Mouse (Mus musculus): ENCODE results near the gene Tagln2. TPM values are rescaled to one million over a fixed set of nuclear protein-coding genes. Genes with fewer than 3 reads are reported as not detected.

The Tagln2 gene
- polyA plus RNA-seq, 1 experiment from 2014 or later = 93.6 TPM

DNA sequence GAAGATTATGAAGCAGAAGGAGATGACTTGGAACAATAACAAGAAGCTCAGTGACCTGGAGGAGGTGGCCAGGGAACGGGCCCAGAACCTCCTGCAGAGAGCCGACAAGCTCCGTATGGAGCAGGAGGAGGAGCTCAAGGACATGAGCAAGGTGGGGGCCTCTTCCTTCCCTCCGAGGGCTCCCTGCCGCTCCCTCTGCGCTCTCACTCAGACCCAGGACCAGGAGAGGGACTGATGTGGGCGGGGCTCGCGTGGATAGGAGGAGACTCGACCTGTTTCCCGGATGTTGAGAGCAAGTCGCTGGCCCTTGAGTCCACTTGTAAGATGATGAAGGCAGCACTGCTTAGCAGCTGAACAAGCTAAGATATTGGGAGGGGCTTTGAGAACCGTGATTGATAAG is 32.7 kb downstream of the Tagln2 start:
- ATAC-seq (ENCODE audit: insufficient read depth, low FRiP score, low TSS enrichment) (peak; percentile 22; the same call in 1 of the 2 replicates), DNase-seq (ENCODE audit: low spot score) (peak; percentile 68)
- H3K9ac ChIP-seq (ENCODE audit: low read length) = peak overlapping the region; percentile 19; the same call in 1 of the 2 replicates
- no peaks in the 10 kb centered on the region for H3K9me3 ChIP-seq (ENCODE audit: control insufficient read depth, low read length)
- H3K4me1 ChIP-seq (ENCODE audit: control insufficient read depth, insufficient read depth, low read length) = no peaks in the 10 kb centered on the region
- H3K36me3 ChIP-seq (ENCODE audit: control insufficient read depth, insufficient read depth, low read length) = no peaks in the 10 kb centered on the region
- H3K4me2 ChIP-seq (ENCODE audit: low read depth) = peak overlapping the region; percentile 21
- H3K4me3 ChIP-seq (ENCODE audit: low read depth, low read length) = no peak overlapping the region
- H3K27me3 ChIP-seq (ENCODE audit: control insufficient read depth, insufficient read depth, low read length) = no peaks in the 10 kb centered on the region
- whole genome bisulfite sequencing = 2% methylated on average over 12 of the region's 13 CpGs
- H3K27ac ChIP-seq (ENCODE audit: low read depth, low read length) = no peak overlapping the region

DNA sequence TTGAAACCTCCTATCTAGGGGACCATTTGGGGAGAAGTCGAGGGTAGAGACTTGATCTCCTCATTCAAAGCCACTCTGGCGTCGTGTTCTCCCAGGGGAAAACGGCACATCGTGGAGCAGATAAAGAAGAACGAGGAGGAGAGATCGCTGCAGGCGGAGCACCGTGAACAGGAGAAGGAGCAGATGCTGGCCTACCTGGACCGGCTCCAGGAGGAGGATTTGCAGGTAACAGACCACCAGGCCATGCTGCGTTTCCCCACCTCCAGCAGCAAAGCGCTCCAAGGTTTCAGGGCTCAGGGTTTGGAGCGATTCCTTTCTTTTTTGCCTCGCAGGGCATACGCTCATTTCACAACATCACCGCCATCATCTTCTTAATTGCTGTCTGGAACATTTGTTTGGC is 35.3 kb downstream of the Tagln2 start:
- ATAC-seq (ENCODE audit: insufficient read depth, low FRiP score, low TSS enrichment) (no peak), DNase-seq (ENCODE audit: low spot score) (no peak)
- Histone ChIP-seq H3K27ac (ENCODE audit: low read depth, low read length) (no peak overlapping the region), H3K27me3 (ENCODE audit: control insufficient read depth, insufficient read depth, low read length) (no peaks in the 10 kb centered on the region), H3K9me3 (ENCODE audit: control insufficient read depth, low read length) (no peaks in the 10 kb centered on the region), H3K4me2 (ENCODE audit: low read depth) (no peak overlapping the region), H3K36me3 (ENCODE audit: control insufficient read depth, insufficient read depth, low read length) (no peaks in the 10 kb centered on the region), H3K4me3 (ENCODE audit: low read depth, low read length) (no peak overlapping the region), H3K4me1 (ENCODE audit: control insufficient read depth, insufficient read depth, low read length) (no peaks in the 10 kb centered on the region), H3K9ac (ENCODE audit: low read length) (no peak overlapping the region)
- 81% methylated on average over 16 of the region's 16 CpGs for WGBS

DNA sequence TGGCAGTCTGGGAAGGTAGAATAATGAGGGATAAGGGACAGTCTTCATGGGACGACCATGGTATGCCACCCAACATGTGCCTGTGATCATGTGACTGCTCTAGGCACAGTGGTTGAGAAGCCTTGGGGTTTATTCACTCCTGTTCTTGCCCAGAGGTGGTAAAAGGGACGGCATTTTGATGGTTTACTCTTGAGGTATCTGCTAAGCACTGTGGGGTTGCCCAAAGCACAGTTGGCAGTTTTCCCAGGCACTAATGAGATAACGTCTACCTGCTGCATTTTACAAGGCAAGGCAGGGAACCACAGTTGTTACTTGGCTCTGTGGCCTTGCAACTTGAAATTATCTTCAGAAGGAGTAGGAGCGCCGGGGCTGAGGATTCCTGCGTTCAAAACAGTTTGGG is 40.0 kb downstream of the Tagln2 start:
- no peaks in the 10 kb centered on the region for H3K9me3 ChIP-seq (ENCODE audit: control insufficient read depth, low read length)
- H3K36me3 ChIP-seq (ENCODE audit: control insufficient read depth, insufficient read depth, low read length) = no peaks in the 10 kb centered on the region
- no peak for ATAC-seq (ENCODE audit: insufficient read depth, low FRiP score, low TSS enrichment)
- no peak overlapping the region for H3K27ac ChIP-seq (ENCODE audit: low read depth, low read length)
- DNase-seq (ENCODE audit: low spot score) = no peak
- WGBS = 64% methylated on average over 6 of the region's 6 CpGs
- H3K9ac ChIP-seq (ENCODE audit: low read length) = no peak overlapping the region
- H3K4me1 ChIP-seq (ENCODE audit: control insufficient read depth, insufficient read depth, low read length) = no peaks in the 10 kb centered on the region
- no peak overlapping the region for H3K4me3 ChIP-seq (ENCODE audit: low read depth, low read length)
- H3K27me3 ChIP-seq (ENCODE audit: control insufficient read depth, insufficient read depth, low read length) = no peaks in the 10 kb centered on the region
- no peak overlapping the region for H3K4me2 ChIP-seq (ENCODE audit: low read depth)

DNA sequence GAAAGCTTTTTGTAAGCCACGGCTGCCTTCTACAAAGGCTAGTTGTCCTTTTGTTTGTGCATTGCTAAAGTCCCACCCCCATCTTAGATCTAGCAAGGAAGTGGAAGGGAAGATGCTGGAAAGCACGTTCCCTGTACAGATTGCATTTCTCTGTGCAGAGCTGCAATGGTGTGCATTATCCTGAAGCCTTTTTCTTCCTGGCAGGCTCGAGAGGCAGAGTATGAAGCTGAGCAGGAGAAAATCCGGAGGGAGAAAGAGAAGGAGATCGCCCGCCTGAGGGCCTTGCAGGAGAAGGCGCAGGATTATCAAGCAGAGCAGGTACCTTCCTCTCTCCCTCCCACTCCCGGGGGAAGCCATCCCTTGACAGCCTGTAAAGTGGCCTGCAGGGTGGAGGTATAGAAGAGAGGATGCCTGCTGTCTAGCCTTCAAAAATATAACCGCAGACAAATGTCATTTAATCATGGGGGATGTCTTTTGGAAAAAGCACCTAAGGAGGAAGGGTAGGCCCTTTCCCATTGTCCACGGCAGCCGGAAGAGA is 40.5 kb downstream of the Tagln2 start:
- no peak for ATAC-seq (ENCODE audit: insufficient read depth, low FRiP score, low TSS enrichment)
- WGBS = 63% methylated on average over 11 of the region's 11 CpGs

DNA sequence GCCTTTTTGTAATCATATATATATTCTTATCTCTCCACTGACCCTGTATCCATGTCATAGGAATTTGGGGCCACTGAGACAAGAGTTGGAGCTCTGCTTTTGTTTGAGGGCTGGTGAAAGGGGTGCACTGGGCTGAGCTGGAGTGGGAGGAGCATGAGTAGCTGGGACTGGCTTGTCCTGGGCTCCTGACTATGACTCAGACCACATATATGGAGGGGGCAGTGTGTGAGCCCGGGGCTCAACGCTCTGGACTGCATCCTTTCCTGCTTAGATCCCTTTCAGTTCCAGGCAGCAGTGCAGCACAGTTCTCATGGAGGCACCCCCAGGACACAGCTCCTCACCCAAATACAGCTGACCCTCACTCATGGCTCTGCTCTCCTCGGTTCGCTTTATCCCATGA is 46.2 kb downstream of the Tagln2 start:
- Histone ChIP-seq H3K36me3 (ENCODE audit: control insufficient read depth, insufficient read depth, low read length) (no peaks in the 10 kb centered on the region), H3K4me2 (ENCODE audit: low read depth) (no peak overlapping the region), H3K4me3 (ENCODE audit: low read depth, low read length) (no peak overlapping the region), H3K9ac (ENCODE audit: low read length) (no peak overlapping the region), H3K27ac (ENCODE audit: low read depth, low read length) (no peak overlapping the region), H3K27me3 (ENCODE audit: control insufficient read depth, insufficient read depth, low read length) (no peaks in the 10 kb centered on the region), H3K9me3 (ENCODE audit: control insufficient read depth, low read length) (no peaks in the 10 kb centered on the region), H3K4me1 (ENCODE audit: control insufficient read depth, insufficient read depth, low read length) (peaks cover 17% of the 10 kb centered on the region)
- 94% methylated on average over 4 of the region's 4 CpGs for WGBS
- ATAC-seq (ENCODE audit: insufficient read depth, low FRiP score, low TSS enrichment) (no peak), DNase-seq (ENCODE audit: low spot score) (no peak)

More for the DNA sequence above, 40.5 kb downstream of the Tagln2 start:
- Histone ChIP-seq H3K27me3 (ENCODE audit: control insufficient read depth, insufficient read depth, low read length) (no peaks in the 10 kb centered on the region), H3K27ac (ENCODE audit: low read depth, low read length) (no peak overlapping the region), H3K4me2 (ENCODE audit: low read depth) (no peak overlapping the region), H3K9me3 (ENCODE audit: control insufficient read depth, low read length) (no peaks in the 10 kb centered on the region), H3K36me3 (ENCODE audit: control insufficient read depth, insufficient read depth, low read length) (no peaks in the 10 kb centered on the region), H3K4me1 (ENCODE audit: control insufficient read depth, insufficient read depth, low read length) (no peaks in the 10 kb centered on the region), H3K9ac (ENCODE audit: low read length) (no peak overlapping the region), H3K4me3 (ENCODE audit: low read depth, low read length) (no peak overlapping the region)
- DNase-seq (ENCODE audit: low spot score) = no peak

DNA sequence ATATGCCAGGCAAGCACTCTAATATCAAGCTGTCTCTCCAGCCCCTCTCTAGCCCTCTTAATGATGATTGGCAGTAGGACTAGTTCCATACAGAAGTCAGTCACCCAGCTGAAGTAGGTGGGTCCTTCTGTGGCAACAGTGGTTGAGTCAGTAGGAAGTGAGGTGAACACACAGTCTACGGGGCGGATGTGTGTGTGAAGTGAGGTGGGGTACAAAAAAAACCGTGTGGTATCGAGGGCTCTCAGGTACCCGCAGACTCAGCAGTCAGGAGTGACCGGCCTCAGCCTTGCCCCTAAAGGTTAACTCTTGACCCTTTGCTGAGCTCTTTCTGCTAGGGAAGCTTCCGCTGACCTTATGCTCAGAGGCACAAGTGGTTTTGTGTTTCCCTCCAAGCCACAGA is 48.7 kb downstream of the Tagln2 start:
- Histone ChIP-seq H3K4me3 (ENCODE audit: low read depth, low read length) (no peak overlapping the region), H3K27me3 (ENCODE audit: control insufficient read depth, insufficient read depth, low read length) (no peaks in the 10 kb centered on the region), H3K4me2 (ENCODE audit: low read depth) (no peak overlapping the region), H3K36me3 (ENCODE audit: control insufficient read depth, insufficient read depth, low read length) (no peaks in the 10 kb centered on the region), H3K9me3 (ENCODE audit: control insufficient read depth, low read length) (no peaks in the 10 kb centered on the region), H3K27ac (ENCODE audit: low read depth, low read length) (no peak overlapping the region), H3K4me1 (ENCODE audit: control insufficient read depth, insufficient read depth, low read length) (peaks cover 17% of the 10 kb centered on the region), H3K9ac (ENCODE audit: low read length) (no peak overlapping the region)
- ATAC-seq (ENCODE audit: insufficient read depth, low FRiP score, low TSS enrichment) (no peak), DNase-seq (ENCODE audit: low spot score) (no peak)
- 58% methylated on average over 7 of the region's 7 CpGs for WGBS

DNA sequence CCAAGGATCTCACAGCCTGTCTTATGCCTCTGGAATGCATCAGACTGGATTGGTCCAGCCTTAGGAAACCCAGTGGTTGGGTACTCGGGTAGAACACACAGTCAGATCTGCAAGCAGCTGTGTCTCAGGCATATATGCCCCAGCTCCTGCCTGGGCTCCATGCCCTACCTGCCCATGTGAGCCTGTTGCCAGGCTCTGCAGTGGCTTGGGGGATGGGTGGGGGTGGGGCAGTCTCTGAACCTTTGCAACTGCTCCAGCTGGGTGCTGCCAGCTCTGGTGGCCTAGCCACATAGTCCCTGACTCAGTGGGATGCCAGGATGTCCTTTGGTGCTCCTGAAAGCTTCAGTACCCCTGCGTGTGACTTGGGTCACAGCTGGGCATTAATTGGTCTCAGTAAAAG is 49.5 kb downstream of the Tagln2 start:
- WGBS = 14% methylated on average over 2 of the region's 2 CpGs
- Histone ChIP-seq H3K27me3 (ENCODE audit: control insufficient read depth, insufficient read depth, low read length) (no peaks in the 10 kb centered on the region), H3K4me3 (ENCODE audit: low read depth, low read length) (no peak overlapping the region)

DNA sequence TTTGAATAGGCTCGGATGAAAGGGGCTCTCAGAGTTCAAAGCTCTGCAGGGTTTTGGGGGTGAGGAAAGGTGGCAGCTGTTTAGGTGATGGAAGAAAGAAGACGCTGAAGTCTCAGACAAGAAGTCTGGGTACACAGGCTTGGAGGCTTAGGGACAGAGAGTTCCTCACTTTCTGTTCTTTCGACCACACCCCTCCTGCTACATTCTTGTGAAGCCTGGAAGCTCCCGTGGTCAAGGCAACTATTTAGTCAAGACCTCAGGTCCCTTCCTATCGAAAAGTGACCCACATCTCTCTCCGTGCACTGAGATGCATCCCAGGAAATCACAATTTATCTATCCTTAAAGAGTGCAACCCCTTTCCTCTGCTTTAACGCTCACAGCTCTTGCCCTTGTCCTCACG is 49.9 kb downstream of the Tagln2 start:
- H3K4me3 ChIP-seq (ENCODE audit: low read depth, low read length) = peak overlapping the region; percentile 32
- no peaks in the 10 kb centered on the region for H3K36me3 ChIP-seq (ENCODE audit: control insufficient read depth, insufficient read depth, low read length)
- no peak overlapping the region for H3K27ac ChIP-seq (ENCODE audit: low read depth, low read length)
- ATAC-seq (ENCODE audit: insufficient read depth, low FRiP score, low TSS enrichment) (no peak), DNase-seq (ENCODE audit: low spot score) (no peak)
- no peaks in the 10 kb centered on the region for H3K27me3 ChIP-seq (ENCODE audit: control insufficient read depth, insufficient read depth, low read length)
- no peaks in the 10 kb centered on the region for H3K9me3 ChIP-seq (ENCODE audit: control insufficient read depth, low read length)
- 3% methylated on average over 8 of the region's 8 CpGs for WGBS
- peaks cover 17% of the 10 kb centered on the region for H3K4me1 ChIP-seq (ENCODE audit: control insufficient read depth, insufficient read depth, low read length)
- H3K9ac ChIP-seq (ENCODE audit: low read length) = peak overlapping the region; percentile 51
- peak overlapping the region; percentile 58 for H3K4me2 ChIP-seq (ENCODE audit: low read depth)

More for the DNA sequence above, 49.5 kb downstream of the Tagln2 start:
- Histone ChIP-seq H3K9me3 (ENCODE audit: control insufficient read depth, low read length) (no peaks in the 10 kb centered on the region), H3K4me1 (ENCODE audit: control insufficient read depth, insufficient read depth, low read length) (peaks cover 17% of the 10 kb centered on the region), H3K9ac (ENCODE audit: low read length) (no peak overlapping the region), H3K27ac (ENCODE audit: low read depth, low read length) (no peak overlapping the region), H3K4me2 (ENCODE audit: low read depth) (peak overlapping the region; percentile 58), H3K36me3 (ENCODE audit: control insufficient read depth, insufficient read depth, low read length) (no peaks in the 10 kb centered on the region)
- ATAC-seq (ENCODE audit: insufficient read depth, low FRiP score, low TSS enrichment) (no peak), DNase-seq (ENCODE audit: low spot score) (no peak)

DNA sequence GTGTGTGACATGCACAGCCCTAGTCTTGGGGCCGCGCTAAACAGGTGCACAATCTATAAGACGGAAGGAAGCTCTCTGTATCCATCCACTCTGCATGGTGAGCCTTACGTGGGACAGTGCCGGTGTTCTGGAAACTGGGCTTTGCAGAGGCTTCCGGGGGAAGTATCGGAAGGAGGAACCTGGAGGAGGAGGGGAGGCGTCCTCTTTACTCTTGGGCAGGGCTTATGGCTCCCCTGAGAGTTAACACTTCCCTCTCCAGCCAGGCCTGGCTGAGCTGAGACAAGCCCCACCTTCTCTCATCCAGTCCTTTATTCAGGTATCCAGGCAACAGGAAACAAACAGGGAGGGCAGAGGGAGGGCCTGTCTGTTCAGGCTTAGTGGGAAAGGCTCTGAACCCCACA is 50.7 kb downstream of the Tagln2 start:
- DNase-seq (ENCODE audit: low spot score) (peak; percentile 55), ATAC-seq (ENCODE audit: insufficient read depth, low FRiP score, low TSS enrichment) (peak; percentile 83)
- H3K4me2 ChIP-seq (ENCODE audit: low read depth) = peak overlapping the region; percentile 58
- peak overlapping the region; percentile 51 for H3K9ac ChIP-seq (ENCODE audit: low read length)
- H3K27ac ChIP-seq (ENCODE audit: low read depth, low read length) = no peak overlapping the region
- H3K4me3 ChIP-seq (ENCODE audit: low read depth, low read length) = peak overlapping the region; percentile 32
- no peaks in the 10 kb centered on the region for H3K9me3 ChIP-seq (ENCODE audit: control insufficient read depth, low read length)
- no peaks in the 10 kb centered on the region for H3K27me3 ChIP-seq (ENCODE audit: control insufficient read depth, insufficient read depth, low read length)
- WGBS = 2% methylated on average over 8 of the region's 8 CpGs
- H3K36me3 ChIP-seq (ENCODE audit: control insufficient read depth, insufficient read depth, low read length) = no peaks in the 10 kb centered on the region
- peaks cover 17% of the 10 kb centered on the region for H3K4me1 ChIP-seq (ENCODE audit: control insufficient read depth, insufficient read depth, low read length)
